Mouse (Mus musculus) macrophage (primary cell): ENCODE measurements around the gene Smg9. TPM values are rescaled to one million over a fixed set of nuclear protein-coding genes. Genes with fewer than 3 reads are reported as not detected.

Experiments
- H3K27ac ChIP-seq: fragments of 350-480 bp; formaldehyde crosslinking; 2 replicates; pipeline ENCODE4 v1.9.0; 2021
- H3K36me3 ChIP-seq: fragments of 350-480 bp; formaldehyde crosslinking; 2 replicates; pipeline ENCODE4 v1.9.0; 2021; ENCODE audit errors: inconsistent target
- H3K4me3 ChIP-seq: fragments of 350-480 bp; formaldehyde crosslinking; 2 replicates; pipeline ENCODE4 v1.9.0; 2021; ENCODE audit errors: inconsistent target
- H3K79me2 ChIP-seq: fragments of 350-480 bp; formaldehyde crosslinking; 2 replicates; pipeline ENCODE4 v1.9.0; 2021; ENCODE audit errors: inconsistent target
- WGBS: methylation state at CpG from one replicate; pipeline ENCODE4 v1.1.7; 2026; ENCODE audit warnings: inconsistent platforms; ENCODE audit not compliant: missing documents; 5-methylcytosine and 5-hydroxymethylcytosine counted together
- polyA plus RNA-seq: library from polyadenylated mRNA; stranded (reverse); fragments of 250-400 nt; gene quantifications from 3 replicates; pipeline ENCODE4 v1.2.4, GENCODE M21; 2018; ENCODE audit warnings: inconsistent platforms

Smg9 gene
- polyA plus RNA-seq, 1 experiment from 2014 or later, result 19.7 TPM

- Histone ChIP-seq H3K36me3 (peaks cover 52% of the 10 kb centered on the region), H3K27ac (no peak overlapping the region), H3K79me2 (peaks cover 12% of the 10 kb centered on the region), H3K4me3 (no peak overlapping the region)
- 98% methylated on average over 8 of the region's 9 CpGs for WGBS
These were observed 8.8 kb downstream of the Smg9 start for GRCm38 (mm10) chr7:24408186-24408585.

GRCm38 (mm10) chr7:24410123-24410522 is 10.7 kb downstream of the Smg9 start:
- no peak overlapping the region for H3K27ac ChIP-seq
- peaks cover 44% of the 10 kb centered on the region; the same call in 1 of the 2 replicates for H3K36me3 ChIP-seq
- H3K79me2 ChIP-seq, result no peaks in the 10 kb centered on the region
- no peak overlapping the region for H3K4me3 ChIP-seq
- WGBS, result 97% methylated on average over 6 of the region's 6 CpGs

GRCm38 (mm10) chr7:24410831-24411230 is 11.4 kb downstream of the Smg9 start:
- Histone ChIP-seq H3K4me3 (no peak overlapping the region), H3K79me2 (no peaks in the 10 kb centered on the region), H3K36me3 (peaks cover 44% of the 10 kb centered on the region; the same call in 1 of the 2 replicates), H3K27ac (no peak overlapping the region)
- 100% methylated on average over 2 of the region's 3 CpGs for WGBS

- Histone ChIP-seq H3K36me3 (peaks cover 47% of the 10 kb centered on the region), H3K4me3 (no peak overlapping the region), H3K27ac (no peak overlapping the region), H3K79me2 (no peaks in the 10 kb centered on the region)
- WGBS, result 96% methylated on average over 3 of the region's 3 CpGs
These were observed 14.2 kb downstream of the Smg9 start for GRCm38 (mm10) chr7:24413630-24414029.

GRCm38 (mm10) chr7:24415261-24415660 is 15.8 kb downstream of the Smg9 start:
- no peak overlapping the region for H3K4me3 ChIP-seq
- no peaks in the 10 kb centered on the region for H3K79me2 ChIP-seq
- H3K36me3 ChIP-seq, result peaks cover 49% of the 10 kb centered on the region
- H3K27ac ChIP-seq, result no peak overlapping the region
- WGBS, result 97% methylated on average over 7 of the region's 7 CpGs

GRCm38 (mm10) chr7:24419579-24419978 is 20.2 kb downstream of the Smg9 start:
- 95% methylated on average over 8 of the region's 8 CpGs for WGBS
- Histone ChIP-seq H3K36me3 (peaks cover 69% of the 10 kb centered on the region), H3K27ac (no peak overlapping the region), H3K79me2 (no peaks in the 10 kb centered on the region), H3K4me3 (no peak overlapping the region)

- Histone ChIP-seq H3K27ac (no peak overlapping the region), H3K79me2 (no peaks in the 10 kb centered on the region), H3K4me3 (no peak overlapping the region), H3K36me3 (peaks cover 54% of the 10 kb centered on the region)
- 96% methylated on average over 7 of the region's 7 CpGs for WGBS
These were observed 22.2 kb downstream of the Smg9 start for GRCm38 (mm10) chr7:24421648-24422047.

GRCm38 (mm10) chr7:24422251-24422650 is 22.8 kb downstream of the Smg9 start:
- Histone ChIP-seq H3K36me3 (peaks cover 50% of the 10 kb centered on the region), H3K27ac (no peak overlapping the region), H3K79me2 (no peaks in the 10 kb centered on the region), H3K4me3 (no peak overlapping the region)
- 97% methylated on average over 7 of the region's 8 CpGs for WGBS

GRCm38 (mm10) chr7:24423107-24423763 is 23.8 kb downstream of the Smg9 start:
- no peak overlapping the region for H3K4me3 ChIP-seq
- 94% methylated on average over 15 of the region's 15 CpGs for WGBS
- H3K27ac ChIP-seq, result no peak overlapping the region
- H3K36me3 ChIP-seq, result peaks cover 43% of the 10 kb centered on the region
- no peaks in the 10 kb centered on the region for H3K79me2 ChIP-seq

GRCm38 (mm10) chr7:24423956-24424732 is 24.7 kb downstream of the Smg9 start:
- Histone ChIP-seq H3K79me2 (no peaks in the 10 kb centered on the region), H3K27ac (no peak overlapping the region), H3K4me3 (no peak overlapping the region), H3K36me3 (peaks cover 40% of the 10 kb centered on the region)
- WGBS, result 92% methylated on average over 12 of the region's 12 CpGs

- no peaks in the 10 kb centered on the region for H3K79me2 ChIP-seq
- WGBS, result 94% methylated on average over 9 of the region's 9 CpGs
- H3K36me3 ChIP-seq, result peaks cover 23% of the 10 kb centered on the region
- H3K4me3 ChIP-seq, result no peak overlapping the region
- no peak overlapping the region for H3K27ac ChIP-seq
These were observed 26.5 kb downstream of the Smg9 start for GRCm38 (mm10) chr7:24425919-24426318.

GRCm38 (mm10) chr7:24427168-24427567 is 27.7 kb downstream of the Smg9 start:
- H3K36me3 ChIP-seq, result peaks cover 11% of the 10 kb centered on the region
- 99% methylated on average over 7 of the region's 8 CpGs for WGBS
- no peak overlapping the region for H3K4me3 ChIP-seq
- H3K27ac ChIP-seq, result no peak overlapping the region
- no peaks in the 10 kb centered on the region for H3K79me2 ChIP-seq

- no peaks in the 10 kb centered on the region for H3K79me2 ChIP-seq
- WGBS, result 93% methylated on average over 5 of the region's 5 CpGs
- H3K27ac ChIP-seq, result no peak overlapping the region
- H3K36me3 ChIP-seq, result no peaks in the 10 kb centered on the region
- H3K4me3 ChIP-seq, result no peak overlapping the region
These were observed 29.3 kb downstream of the Smg9 start for GRCm38 (mm10) chr7:24428725-24429124.

- no peaks in the 10 kb centered on the region for H3K36me3 ChIP-seq
- 92% methylated on average over 16 of the region's 16 CpGs for WGBS
- no peak overlapping the region for H3K27ac ChIP-seq
- H3K4me3 ChIP-seq, result no peak overlapping the region
- H3K79me2 ChIP-seq, result no peaks in the 10 kb centered on the region
These were observed 30.1 kb downstream of the Smg9 start for GRCm38 (mm10) chr7:24429413-24430112.
